Mouse (Mus musculus) lung, postnatal 10 days (tissue): ENCODE data around the gene Gm17324.
"Not testable (repeated sequence)": the region's sequence is repeated elsewhere in the genome, so short reads cannot be mapped to it uniquely, and the experiment has no call there.

Experiments
- DNase-seq: peaks from one replicate; pipeline ENCODE4 v3.0.0; 2021

Gene Gm17324

GRCm38 (mm10) chr9:78447973-78448873 is at the start of gene Gm17324, which contains the start of gene Mto1:
Gene Gm17324 (minus strand): TSS chr9:78448786.
Gene Mto1 (plus strand): TSS chr9:78448208.
- peak; percentile 90 for DNase-seq

DNA sequence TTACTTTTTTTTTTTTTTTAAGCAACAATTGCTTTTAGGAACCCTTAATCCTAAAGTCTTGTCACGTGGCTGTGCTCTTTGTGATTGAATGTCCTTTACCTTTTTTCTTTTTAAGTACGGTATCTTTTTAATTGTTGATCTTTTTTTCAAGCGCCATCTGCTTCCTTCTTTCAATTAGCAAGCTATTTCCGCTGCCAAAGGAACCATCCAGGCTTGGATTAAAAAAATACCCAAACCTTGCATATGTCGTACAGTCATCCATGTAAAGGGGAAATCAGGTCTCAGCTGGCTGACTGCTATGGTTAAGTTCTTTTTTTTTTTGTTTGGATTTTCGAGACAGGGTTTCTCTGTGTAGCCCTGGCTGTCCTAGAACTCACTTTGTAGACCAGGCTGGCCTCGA is 44.6 kb upstream of the Gm17324 start:
- no peak for DNase-seq

- DNase-seq = no peak
Measured at GRCm38 (mm10) chr9:78492254-78492653, 43.7 kb upstream of the Gm17324 start.

DNA sequence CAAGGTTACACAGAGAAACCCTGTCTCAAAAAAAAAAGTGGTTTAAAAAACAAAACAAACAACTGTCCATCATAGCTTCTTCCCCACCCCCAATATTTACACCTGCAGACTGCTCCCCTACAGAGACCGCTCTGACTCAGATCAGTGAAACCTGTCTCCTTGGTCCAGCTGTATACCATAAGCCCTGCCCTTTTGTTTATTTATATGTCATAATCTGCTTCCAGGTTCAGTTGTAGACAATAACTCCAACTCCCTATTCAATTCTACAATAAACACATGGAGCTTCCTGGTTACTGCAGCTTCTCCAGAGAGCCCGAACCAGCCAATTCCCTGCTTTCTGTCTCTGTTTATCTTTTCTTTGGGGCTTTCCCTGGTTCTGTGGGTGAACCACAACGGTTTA is 42.6 kb upstream of the Gm17324 start:
- peak; percentile 20 for DNase-seq

DNA sequence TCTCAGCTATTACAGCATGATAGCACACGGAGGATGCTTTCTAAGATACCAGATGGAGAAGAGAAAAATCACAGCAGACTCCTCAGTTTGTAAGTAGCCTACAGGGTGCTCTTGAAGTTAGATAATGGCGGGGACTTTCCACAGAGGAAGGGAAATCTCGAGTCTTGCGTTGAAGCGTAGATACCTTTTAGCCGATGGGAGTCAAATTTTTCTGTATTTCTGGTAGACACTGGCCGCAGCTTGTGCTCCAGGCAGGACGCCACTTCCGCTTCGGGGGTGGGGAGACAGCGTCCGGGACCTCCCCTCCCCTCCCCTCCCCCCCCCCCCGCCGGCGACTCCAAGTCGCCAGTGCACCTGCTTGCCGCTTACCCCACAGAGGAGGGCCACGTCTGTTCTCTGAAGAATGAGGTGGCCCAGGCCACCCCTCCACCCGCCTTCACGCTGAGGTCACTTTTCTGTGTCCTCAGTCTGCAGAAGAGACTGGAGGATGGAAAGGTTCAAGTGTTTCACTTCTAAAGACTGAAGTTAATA is 40.4 kb upstream of the Gm17324 start, which contains the start of gene Eef1a1:
Eef1a1 (minus strand) TSS at position 262 of the 531 bp plus-strand sequence.
- peak; percentile 77 for DNase-seq

DNA sequence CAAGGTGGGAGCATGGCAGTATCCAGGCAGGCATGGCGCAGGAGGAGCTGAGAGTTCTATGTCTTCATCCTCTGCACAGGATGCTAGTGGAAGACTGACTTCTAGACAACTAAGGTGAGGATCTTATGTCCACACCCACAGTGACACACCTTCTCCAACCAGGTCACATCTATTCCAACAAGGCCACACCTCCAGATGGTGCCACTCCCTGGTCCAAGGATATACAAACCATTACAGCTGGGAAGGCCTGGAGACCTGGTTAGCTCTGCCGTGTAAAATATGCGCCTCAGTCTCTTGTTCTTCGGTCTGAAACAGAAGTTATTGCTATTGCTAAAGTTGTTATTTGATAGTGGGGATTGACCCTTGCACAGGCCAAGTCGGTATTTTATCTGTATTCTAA is 39.4 kb upstream of the Gm17324 start:
- not testable (repeated sequence) for DNase-seq

DNA sequence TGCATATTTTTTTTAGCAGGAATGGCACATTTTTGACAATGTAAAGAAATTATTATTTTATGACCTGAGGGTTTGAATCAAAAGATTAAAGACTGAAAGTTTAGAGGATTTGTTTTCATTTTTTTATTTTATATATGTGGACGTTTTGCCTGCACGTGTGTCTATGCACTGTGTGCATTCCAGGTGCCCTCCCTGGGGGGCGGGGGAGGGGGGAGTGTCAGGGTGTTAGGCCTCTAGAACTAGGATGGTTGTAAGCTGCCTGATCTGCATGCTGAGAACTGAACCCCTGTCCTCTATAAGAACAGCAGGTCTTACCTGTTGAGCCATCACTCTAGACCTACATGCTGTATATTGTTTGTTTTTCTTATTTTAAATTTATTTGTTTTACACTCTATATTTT is 36.1 kb upstream of the Gm17324 start:
- DNase-seq = no peak

DNA sequence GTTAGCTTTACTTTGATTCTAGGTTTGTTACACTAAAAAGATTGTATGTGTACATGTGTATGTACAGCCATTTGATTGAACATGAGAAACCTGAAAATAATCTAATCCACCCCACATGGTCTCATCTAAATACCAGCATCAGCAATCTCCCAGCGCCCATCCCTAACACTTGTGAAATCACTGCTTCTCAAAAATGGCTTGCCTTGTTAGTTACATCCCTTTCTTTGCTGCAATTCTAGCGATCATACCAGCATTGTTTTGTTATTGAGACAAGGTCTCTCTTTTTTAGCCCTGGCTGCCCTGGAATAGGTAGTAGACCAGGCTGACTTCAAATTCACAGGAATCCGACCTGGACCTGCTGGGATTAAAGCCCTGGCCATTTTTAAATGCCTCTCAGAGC is 33.8 kb upstream of the Gm17324 start:
- DNase-seq = peak; percentile 26

DNA sequence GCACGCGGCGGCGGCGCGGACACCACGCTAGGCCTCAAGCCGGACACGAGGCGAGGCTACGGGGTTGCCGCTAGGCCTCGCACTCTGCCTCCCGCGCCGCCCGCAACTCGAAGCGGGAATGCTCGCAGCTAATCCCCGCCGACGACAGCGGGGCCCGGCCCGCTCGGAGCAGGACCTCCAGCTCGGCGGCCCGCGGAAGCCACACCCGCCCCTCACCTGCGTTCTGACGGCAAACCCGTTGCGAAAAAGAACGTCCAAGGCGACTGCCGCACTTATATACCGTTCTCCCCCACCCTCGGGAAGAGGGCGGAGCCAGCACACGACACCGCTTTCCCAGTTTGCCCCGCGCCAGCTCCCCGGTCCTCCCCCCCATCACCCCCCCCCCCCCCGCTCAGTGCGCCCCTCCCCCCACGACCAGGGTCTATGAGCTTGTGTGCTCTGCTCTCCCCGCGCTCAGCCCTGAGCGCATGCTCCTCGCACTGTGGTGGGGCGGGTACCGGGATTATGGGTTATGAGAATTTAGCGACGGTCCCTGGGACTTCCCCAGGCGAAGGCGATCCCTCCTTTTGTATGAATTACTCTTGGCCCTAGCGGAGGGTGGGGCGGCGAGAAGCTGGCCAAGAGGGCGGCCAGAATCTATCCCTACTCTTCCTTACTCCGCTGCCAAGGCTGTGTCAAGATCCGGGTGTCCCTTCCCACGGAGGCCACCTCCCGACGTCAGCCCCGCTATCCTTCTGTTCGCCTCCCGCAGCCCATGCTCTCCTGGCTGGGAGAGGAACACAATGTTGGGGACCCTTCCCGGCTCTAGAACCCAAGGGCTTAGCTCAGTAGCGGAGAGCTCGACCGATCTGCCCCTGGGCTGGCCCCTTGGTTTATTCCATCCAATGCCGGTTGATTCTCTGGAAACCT is 33.1 kb upstream of the Gm17324 start:
- peak; percentile 98 for DNase-seq

GRCm38 (mm10) chr9:78480706-78481358 is 32.2 kb upstream of the Gm17324 start:
- peak; percentile 85 for DNase-seq

- not testable (repeated sequence) for DNase-seq
Measured at GRCm38 (mm10) chr9:78480227-78480626, 31.6 kb upstream of the Gm17324 start.

DNA sequence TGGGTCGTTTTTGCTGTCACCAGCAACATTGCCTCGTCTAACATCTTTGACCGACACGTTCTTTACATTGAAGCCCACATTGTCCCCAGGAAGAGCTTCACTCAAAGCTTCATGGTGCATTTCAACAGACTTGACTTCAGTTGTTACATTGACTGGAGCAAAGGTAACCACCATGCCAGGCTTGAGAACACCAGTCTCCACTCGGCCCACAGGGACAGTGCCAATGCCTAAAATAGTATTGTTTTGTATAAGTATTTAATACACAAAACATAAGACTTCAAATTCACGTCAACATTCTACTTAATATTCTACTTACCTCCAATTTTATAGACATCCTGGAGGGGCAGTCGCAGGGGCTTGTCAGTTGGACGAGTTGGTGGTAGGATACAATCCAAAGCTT is 30.7 kb upstream of the Gm17324 start:
- not testable (repeated sequence) for DNase-seq

GRCm38 (mm10) chr9:78478009-78478605 is 29.5 kb upstream of the Gm17324 start:
- DNase-seq = not testable (repeated sequence)

DNA sequence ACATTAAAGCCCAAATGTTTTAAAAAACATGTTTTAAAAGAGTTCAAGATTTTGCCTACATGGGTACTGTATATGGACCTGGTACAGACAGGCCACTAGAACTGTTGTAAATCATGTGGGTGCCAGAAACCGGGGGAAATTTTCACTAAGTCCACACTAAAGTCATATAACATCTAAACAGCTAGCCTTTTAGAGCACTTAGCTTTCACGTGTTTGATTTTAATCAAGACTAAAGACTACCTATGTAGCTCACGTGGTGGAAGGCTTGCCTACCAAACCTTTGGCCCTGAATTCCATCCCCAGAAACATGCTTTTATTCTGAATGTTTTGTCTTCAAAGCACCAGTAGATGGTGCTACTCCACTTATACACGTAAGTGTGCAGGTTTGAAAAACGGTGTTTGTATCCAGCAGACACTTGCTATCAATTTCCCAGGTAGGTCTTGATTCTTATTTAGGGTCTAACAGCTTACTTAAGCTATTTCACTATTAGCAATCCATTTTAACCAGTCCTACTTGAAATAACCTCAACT is 28.5 kb upstream of the Gm17324 start:
- peak; percentile 16 for DNase-seq

- no peak for DNase-seq
Measured at GRCm38 (mm10) chr9:78476531-78477020, 28.0 kb upstream of the Gm17324 start.

DNA sequence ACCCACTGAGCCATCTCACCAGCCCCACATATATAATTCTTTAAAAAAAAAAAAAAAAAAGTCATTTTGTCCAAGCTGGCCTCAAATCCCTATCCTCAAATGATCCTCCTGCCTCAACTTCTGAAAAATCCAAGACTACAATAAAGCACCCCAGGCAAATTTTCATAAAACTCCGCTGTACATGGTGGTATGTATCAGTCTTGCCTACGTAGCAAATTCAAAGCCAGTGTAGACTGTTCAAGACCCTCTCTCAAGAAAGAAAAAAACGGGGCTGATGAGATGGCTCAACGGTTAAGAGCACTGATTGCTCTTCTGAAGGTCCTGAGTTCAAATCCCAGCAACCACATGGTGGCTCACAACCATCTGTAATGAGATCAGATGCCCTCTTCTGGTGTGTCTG is 27.3 kb upstream of the Gm17324 start:
- DNase-seq = no peak

- DNase-seq = no peak
Measured at GRCm38 (mm10) chr9:78475383-78475780, 26.8 kb upstream of the Gm17324 start.

- DNase-seq = no peak
Measured at GRCm38 (mm10) chr9:78474771-78475382, 26.3 kb upstream of the Gm17324 start.

DNA sequence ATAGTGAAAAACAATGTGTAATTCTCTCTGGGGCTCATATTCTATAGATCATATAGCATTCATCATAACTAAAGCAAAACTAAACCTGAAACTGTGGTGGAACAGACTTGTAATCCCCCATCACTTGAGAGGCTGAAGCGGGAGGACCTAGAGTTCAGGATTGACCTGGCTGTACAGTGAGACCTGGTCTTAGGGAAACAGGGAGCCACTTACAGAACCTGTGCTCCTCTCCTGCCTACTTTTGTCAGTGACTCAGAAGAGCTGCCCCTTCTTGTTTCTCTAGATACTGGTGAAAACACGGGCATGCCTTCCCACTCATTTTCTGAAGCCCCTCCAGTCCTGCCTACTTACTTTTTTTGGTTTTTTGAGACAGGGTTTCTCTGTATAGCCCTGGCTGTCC is 25.7 kb upstream of the Gm17324 start:
- DNase-seq = no peak

- DNase-seq = no peak
Measured at GRCm38 (mm10) chr9:78473588-78473987, 25.0 kb upstream of the Gm17324 start.

GRCm38 (mm10) chr9:78465725-78466124 is 17.1 kb upstream of the Gm17324 start:
- DNase-seq = no peak
